Mouse (Mus musculus): ENCODE measurements around the gene Dpp8.

- TF ChIP-seq CTCF (IDR thresholded peaks at IDR 0.05; ENCODE audit: insufficient read depth, low read length) (no peak), POLR2A (IDR thresholded peaks at IDR 0.05; ENCODE audit: borderline replicate concordance, extremely low read depth, low read depth, low read length) (no peak)
Observed at GRCm38 (mm10) chr9:65101686-65102376, 69.6 kb downstream of the Dpp8 start.
